Mouse (Mus musculus): ENCODE measurements at regions not wholly inside any gene's neighbourhood (a gene's known extent, or its start where the extent isn't known, plus 50 kb on each side); places are given as distances from the start of the nearest gene placed in this dataset.
A peak's percentile ranks its signal among the peaks of the same experiment; 100 is the strongest.

GRCm38 (mm10) chr1:100644858-100645257 is 872.3 kb downstream of the Cntnap5b start:
- peak; percentile 81 for ATAC-seq (ENCODE audit: low FRiP score)
- H3K27ac ChIP-seq, result no peak overlapping the region

DNA sequence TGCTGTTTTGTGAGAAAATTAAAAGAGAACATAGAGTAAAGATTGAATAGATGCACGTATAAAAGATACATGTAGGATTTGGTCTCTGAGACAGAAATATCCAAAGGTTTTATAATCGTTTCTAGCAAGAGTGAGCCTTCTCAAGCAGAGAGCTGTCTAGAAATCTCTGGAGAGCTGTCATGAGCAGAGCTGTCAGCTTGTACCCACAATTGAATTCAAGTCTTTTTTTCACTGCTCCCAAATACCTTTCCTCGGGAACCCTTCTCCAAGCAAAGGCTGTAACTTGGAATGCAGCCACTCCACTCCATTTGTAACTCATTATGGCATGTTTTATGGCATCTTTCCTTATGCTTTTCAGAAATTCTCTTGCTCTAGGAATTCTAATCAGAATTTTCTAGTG is 888.3 kb downstream of the Cntnap5b start:
- Histone ChIP-seq H3K27me3 (no peaks in the 10 kb centered on the region), H3K4me2 (replicated peaks) (no peak overlapping the region), H3K9me3 (replicated peaks) (no peaks in the 10 kb centered on the region), H3K9ac (no peak overlapping the region), H3K4me1 (no peaks in the 10 kb centered on the region), H3K27ac (no peak overlapping the region), H3K36me3 (no peaks in the 10 kb centered on the region), H3K4me3 (no peak overlapping the region)
- no peak for ATAC-seq (ENCODE audit: low FRiP score)
- WGBS, result 82% methylated on average over 3 of the region's 3 CpGs

More at GRCm38 (mm10) chr1:100644858-100645257, 872.3 kb downstream of the Cntnap5b start:
- H3K9me3 ChIP-seq (replicated peaks), result no peaks in the 10 kb centered on the region
- no peaks in the 10 kb centered on the region for H3K36me3 ChIP-seq
- no peak overlapping the region for H3K4me3 ChIP-seq
- H3K4me1 ChIP-seq, result no peaks in the 10 kb centered on the region
- no peak overlapping the region for H3K4me2 ChIP-seq (replicated peaks)
- no peak overlapping the region for H3K9ac ChIP-seq
- H3K27me3 ChIP-seq, result no peaks in the 10 kb centered on the region

GRCm38 (mm10) chr1:100706898-100707297 is 934.3 kb downstream of the Cntnap5b start:
- WGBS, result 87% methylated on average over 3 of the region's 3 CpGs
- Histone ChIP-seq H3K9ac (no peak overlapping the region), H3K4me1 (no peaks in the 10 kb centered on the region), H3K27ac (no peak overlapping the region), H3K9me3 (replicated peaks) (no peaks in the 10 kb centered on the region), H3K4me3 (no peak overlapping the region), H3K36me3 (no peaks in the 10 kb centered on the region), H3K4me2 (replicated peaks) (no peak overlapping the region), H3K27me3 (no peaks in the 10 kb centered on the region)
- no peak for ATAC-seq (ENCODE audit: low FRiP score)

All from hindbrain, embryonic 12.5 days (tissue).